Mouse (Mus musculus): ENCODE results near the gene Ndufs7.

The Ndufs7 gene

GRCm38 (mm10) chr10:80262776-80263365 is 13.9 kb downstream of the Ndufs7 start:
- no peak for DNase-seq (ENCODE audit: low spot score)

- DNase-seq (ENCODE audit: low spot score), result peak; percentile 99
Observed at GRCm38 (mm10) chr10:80264341-80265148, 15.6 kb downstream of the Ndufs7 start.

GRCm38 (mm10) chr10:80265149-80265486 is 16.2 kb downstream of the Ndufs7 start:
- no peak for DNase-seq (ENCODE audit: low spot score)

GRCm38 (mm10) chr10:80270099-80270498 is 21.2 kb downstream of the Ndufs7 start:
- no peak for DNase-seq (ENCODE audit: low spot score)

GRCm38 (mm10) chr10:80270734-80271181 is 21.8 kb downstream of the Ndufs7 start:
- no peak for DNase-seq (ENCODE audit: low spot score)

- DNase-seq (ENCODE audit: low spot score), result no peak
Observed at GRCm38 (mm10) chr10:80271186-80271843, 22.4 kb downstream of the Ndufs7 start.

GRCm38 (mm10) chr10:80271870-80272585 is 23.1 kb downstream of the Ndufs7 start:
- no peak for DNase-seq (ENCODE audit: low spot score)

- no peak for DNase-seq (ENCODE audit: low spot score)
Observed at GRCm38 (mm10) chr10:80273847-80274246, 24.9 kb downstream of the Ndufs7 start.

- DNase-seq (ENCODE audit: low spot score), result no peak
Observed at GRCm38 (mm10) chr10:80276238-80276637, 27.3 kb downstream of the Ndufs7 start.

GRCm38 (mm10) chr10:80278390-80278789 is 29.5 kb downstream of the Ndufs7 start:
- no peak for DNase-seq (ENCODE audit: low spot score)

GRCm38 (mm10) chr10:80279273-80279672 is 30.4 kb downstream of the Ndufs7 start:
- no peak for DNase-seq (ENCODE audit: low spot score)

GRCm38 (mm10) chr10:80281304-80281703 is 32.4 kb downstream of the Ndufs7 start:
- no peak for DNase-seq (ENCODE audit: low spot score)

- no peak for DNase-seq (ENCODE audit: low spot score)
Observed at GRCm38 (mm10) chr10:80281921-80282371, 33.0 kb downstream of the Ndufs7 start.

GRCm38 (mm10) chr10:80282481-80283441 is 33.8 kb downstream of the Ndufs7 start:
- DNase-seq (ENCODE audit: low spot score), result no peak

- DNase-seq (ENCODE audit: low spot score), result no peak
Observed at GRCm38 (mm10) chr10:80285222-80286070, 36.5 kb downstream of the Ndufs7 start.

- no peak for DNase-seq (ENCODE audit: low spot score)
Observed at GRCm38 (mm10) chr10:80288097-80288496, 39.2 kb downstream of the Ndufs7 start.

GRCm38 (mm10) chr10:80288657-80289056 is 39.7 kb downstream of the Ndufs7 start:
- no peak for DNase-seq (ENCODE audit: low spot score)

- peak; percentile 97 for DNase-seq (ENCODE audit: low spot score)
Observed at GRCm38 (mm10) chr10:80292251-80293146, 43.6 kb downstream of the Ndufs7 start, which contains the start of gene Rps15. Rps15 (plus strand) TSS chr10:80292453.

GRCm38 (mm10) chr10:80293325-80293724 is 44.4 kb downstream of the Ndufs7 start:
- DNase-seq (ENCODE audit: low spot score), result no peak
